Mouse (Mus musculus) brain, embryonic 14.5 days (tissue): ENCODE measurements around the gene Gm15217.

Source experiments
- CTCF ChIP-seq: fragments of 200-500 bp; IDR thresholded peaks from 2 replicates; pipeline ENCODE4 v1.5.1; 2012; ENCODE audit warnings: inconsistent platforms, mild to moderate bottlenecking, moderate library complexity, borderline replicate concordance; ENCODE audit not compliant: insufficient read depth, insufficient read length; ENCODE audit errors: extremely low read depth
- POLR2A ChIP-seq: fragments of 200-500 bp; IDR thresholded peaks from 2 replicates; pipeline ENCODE4 v1.6.1; 2012; ENCODE audit warnings: mild to moderate bottlenecking, inconsistent platforms, borderline replicate concordance; ENCODE audit not compliant: poor library complexity, insufficient read depth, insufficient read length, severe bottlenecking; ENCODE audit errors: extremely low read depth

GRCm38 (mm10) chr14:46379285-46379684, at the start of gene Gm15217:
- TF ChIP-seq CTCF, result no peak
- no peak for TF ChIP-seq POLR2A
